Mouse (Mus musculus): ENCODE measurements around the gene Glcci1. TPM values are rescaled to one million over a fixed set of nuclear protein-coding genes. Genes with fewer than 3 reads are reported as not detected.

Gene Glcci1
- total and polyA plus RNA-seq, 2 experiments from 2014 or later: 5.1 to 11.1 TPM

DNA sequence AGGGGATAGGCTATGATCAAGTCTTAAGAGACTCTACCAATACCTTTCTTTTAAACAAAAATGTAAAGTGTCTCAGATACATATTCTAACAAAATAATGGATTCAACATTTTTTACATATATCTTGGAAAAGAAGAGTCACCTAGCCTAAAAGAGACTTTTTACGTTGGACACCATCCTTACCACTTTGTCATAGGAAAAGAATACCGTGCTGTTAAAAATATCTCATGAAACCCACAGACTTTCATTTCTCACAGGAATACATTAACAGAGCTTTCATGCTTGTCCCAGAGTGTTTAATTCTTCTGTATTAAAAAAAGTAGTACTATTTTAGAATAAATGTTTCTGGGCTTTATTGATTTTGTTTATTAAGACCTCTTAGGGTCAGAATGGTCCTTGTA lies 41.8 kb downstream of the Glcci1 start:
- 89% methylated on average over 2 of the region's 2 CpGs for WGBS
- Histone ChIP-seq H3K4me1 (ENCODE audit: insufficient read depth, low read length) (no peaks in the 10 kb centered on the region), H3K36me3 (ENCODE audit: insufficient read depth, low read length) (0 out of 2 replicates have a peak, but pooled peaks cover 3% of the 10 kb centered on the region), H3K4me2 (ENCODE audit: low read depth, low read length, poor library complexity, severe bottlenecking) (no peak overlapping the region), H3K27me3 (ENCODE audit: insufficient read depth, low read length) (no peaks in the 10 kb centered on the region), H3K9me3 (ENCODE audit: low read length) (no peaks in the 10 kb centered on the region), H3K27ac (ENCODE audit: low read depth, low read length) (no peak overlapping the region), H3K4me3 (ENCODE audit: low read depth, low read length) (no peak overlapping the region), H3K9ac (replicated peaks; ENCODE audit: low read length, poor library complexity, severe bottlenecking) (no peak overlapping the region)
- DNase-seq (ENCODE audit: low spot score) (no peak), ATAC-seq (ENCODE audit: low FRiP score) (no peak)
- TF ChIP-seq CTCF (IDR thresholded peaks at IDR 0.05): no peak

DNA sequence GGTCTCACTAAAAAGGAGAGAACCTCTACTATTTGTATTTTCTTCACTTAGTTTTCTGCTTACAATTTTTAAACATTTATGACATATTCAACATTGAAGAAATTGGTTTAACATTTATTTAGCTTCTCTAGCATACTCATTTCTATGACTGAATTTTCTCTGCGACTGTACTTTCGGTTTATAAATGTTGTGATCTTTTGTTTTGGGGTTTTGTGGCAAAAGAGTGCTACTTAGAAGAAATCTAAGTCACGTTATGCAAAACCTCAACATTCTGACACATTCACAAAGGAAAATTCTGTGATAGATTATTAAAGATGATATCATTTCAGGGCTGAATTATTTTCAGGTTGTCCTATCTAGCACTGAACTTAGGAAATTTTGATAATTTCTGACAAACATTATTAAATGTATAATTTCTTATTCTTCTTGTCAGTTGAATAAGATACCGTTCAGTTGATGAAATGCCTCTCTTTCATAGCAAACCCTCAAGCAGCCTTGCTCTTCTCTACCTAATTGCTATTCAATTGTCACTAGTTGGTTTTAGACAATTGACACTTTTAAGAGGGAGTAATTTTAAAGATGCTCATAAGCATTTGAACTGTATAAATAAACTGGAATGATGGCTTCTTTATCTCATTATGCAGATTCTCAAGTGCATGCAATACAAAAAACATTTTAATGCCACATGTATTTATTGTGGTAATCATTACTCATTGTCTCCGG lies 47.6 kb downstream of the Glcci1 start:
- 86% methylated on average over 5 of the region's 5 CpGs for WGBS

GRCm38 (mm10) chr6:8560682-8561081 lies 51.3 kb downstream of the Glcci1 start:
- no peak for TF ChIP-seq CTCF (IDR thresholded peaks at IDR 0.05)
- ATAC-seq (ENCODE audit: low FRiP score) (no peak), DNase-seq (ENCODE audit: low spot score) (no peak)
- 90% methylated on average over 2 of the region's 2 CpGs for WGBS
- H3K4me3 ChIP-seq (ENCODE audit: low read depth, low read length): no peak overlapping the region
- no peak overlapping the region for H3K9ac ChIP-seq (replicated peaks; ENCODE audit: low read length, poor library complexity, severe bottlenecking)
- no peak overlapping the region for H3K4me2 ChIP-seq (ENCODE audit: low read depth, low read length, poor library complexity, severe bottlenecking)
- no peaks in the 10 kb centered on the region for H3K27me3 ChIP-seq (ENCODE audit: insufficient read depth, low read length)
- H3K36me3 ChIP-seq (ENCODE audit: insufficient read depth, low read length): no peaks in the 10 kb centered on the region
- H3K27ac ChIP-seq (ENCODE audit: low read depth, low read length): no peak overlapping the region
- no peaks in the 10 kb centered on the region for H3K9me3 ChIP-seq (ENCODE audit: low read length)
- H3K4me1 ChIP-seq (ENCODE audit: insufficient read depth, low read length): no peaks in the 10 kb centered on the region

More for the DNA sequence above, 47.6 kb downstream of the Glcci1 start:
- ATAC-seq (ENCODE audit: low FRiP score) (no peak), DNase-seq (ENCODE audit: low spot score) (no peak)
- no peaks in the 10 kb centered on the region for H3K4me1 ChIP-seq (ENCODE audit: insufficient read depth, low read length)
- H3K36me3 ChIP-seq (ENCODE audit: insufficient read depth, low read length): 0 out of 2 replicates have a peak, but pooled peaks cover 3% of the 10 kb centered on the region
- no peaks in the 10 kb centered on the region for H3K27me3 ChIP-seq (ENCODE audit: insufficient read depth, low read length)
- no peak for TF ChIP-seq CTCF (IDR thresholded peaks at IDR 0.05)
- H3K4me2 ChIP-seq (ENCODE audit: low read depth, low read length, poor library complexity, severe bottlenecking): no peak overlapping the region
- no peak overlapping the region for H3K9ac ChIP-seq (replicated peaks; ENCODE audit: low read length, poor library complexity, severe bottlenecking)
- H3K27ac ChIP-seq (ENCODE audit: low read depth, low read length): no peak overlapping the region
- no peak overlapping the region for H3K4me3 ChIP-seq (ENCODE audit: low read depth, low read length)
- H3K9me3 ChIP-seq (ENCODE audit: low read length): no peaks in the 10 kb centered on the region

GRCm38 (mm10) chr6:8582377-8582776 lies 73.0 kb downstream of the Glcci1 start:
- Histone ChIP-seq H3K4me3 (ENCODE audit: low read depth, low read length) (no peak overlapping the region), H3K4me2 (ENCODE audit: low read depth, low read length, poor library complexity, severe bottlenecking) (no peak overlapping the region), H3K36me3 (ENCODE audit: insufficient read depth, low read length) (no peaks in the 10 kb centered on the region), H3K9me3 (ENCODE audit: low read length) (no peaks in the 10 kb centered on the region), H3K27me3 (ENCODE audit: insufficient read depth, low read length) (no peaks in the 10 kb centered on the region), H3K9ac (replicated peaks; ENCODE audit: low read length, poor library complexity, severe bottlenecking) (no peak overlapping the region), H3K27ac (ENCODE audit: low read depth, low read length) (no peak overlapping the region), H3K4me1 (ENCODE audit: insufficient read depth, low read length) (no peaks in the 10 kb centered on the region)
- ATAC-seq (ENCODE audit: low FRiP score): no peak
- no peak for TF ChIP-seq CTCF (IDR thresholded peaks at IDR 0.05)
- DNase-seq (ENCODE audit: low spot score): no peak
- 92% methylated on average over 9 of the region's 9 CpGs for WGBS

- Histone ChIP-seq H3K4me3 (ENCODE audit: low read depth, low read length) (no peak overlapping the region), H3K4me1 (ENCODE audit: insufficient read depth, low read length) (no peaks in the 10 kb centered on the region), H3K9ac (replicated peaks; ENCODE audit: low read length, poor library complexity, severe bottlenecking) (no peak overlapping the region), H3K9me3 (ENCODE audit: low read length) (no peaks in the 10 kb centered on the region), H3K27me3 (ENCODE audit: insufficient read depth, low read length) (no peaks in the 10 kb centered on the region), H3K36me3 (ENCODE audit: insufficient read depth, low read length) (no peaks in the 10 kb centered on the region), H3K27ac (ENCODE audit: low read depth, low read length) (no peak overlapping the region), H3K4me2 (ENCODE audit: low read depth, low read length, poor library complexity, severe bottlenecking) (no peak overlapping the region)
- no peak for DNase-seq (ENCODE audit: low spot score)
- 94% methylated on average over 3 of the region's 3 CpGs for WGBS
- TF ChIP-seq CTCF (IDR thresholded peaks at IDR 0.05): no peak
- no peak for ATAC-seq (ENCODE audit: low FRiP score)
Observed at GRCm38 (mm10) chr6:8583892-8584291, 74.5 kb downstream of the Glcci1 start.

DNA sequence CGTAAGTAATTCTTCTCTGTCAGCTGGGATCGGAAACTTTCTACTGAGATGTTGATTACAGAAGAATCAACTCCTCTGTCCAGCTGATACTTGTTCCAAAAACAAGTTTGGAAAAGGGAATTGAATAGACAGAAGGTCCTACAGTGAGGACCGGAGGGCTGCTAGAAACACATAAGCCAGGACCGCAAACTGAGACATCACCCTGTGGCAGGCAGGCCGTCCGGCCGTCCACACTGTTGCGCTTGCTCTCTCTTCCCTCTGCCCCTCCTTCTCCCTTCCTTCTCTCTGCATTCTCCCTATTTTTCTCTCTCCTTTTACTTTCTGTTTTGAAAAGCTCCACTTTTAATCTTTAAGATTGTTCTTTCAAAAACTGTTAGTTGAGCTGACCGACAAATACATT lies 82.3 kb downstream of the Glcci1 start:
- H3K27me3 ChIP-seq (ENCODE audit: insufficient read depth, low read length): no peaks in the 10 kb centered on the region
- no peak overlapping the region for H3K9ac ChIP-seq (replicated peaks; ENCODE audit: low read length, poor library complexity, severe bottlenecking)
- H3K9me3 ChIP-seq (ENCODE audit: low read length): no peaks in the 10 kb centered on the region
- no peaks in the 10 kb centered on the region for H3K4me1 ChIP-seq (ENCODE audit: insufficient read depth, low read length)
- 76% methylated on average over 9 of the region's 9 CpGs for WGBS
- DNase-seq (ENCODE audit: low spot score) (no peak), ATAC-seq (ENCODE audit: low FRiP score) (no peak)
- no peak for TF ChIP-seq CTCF (IDR thresholded peaks at IDR 0.05)
- no peaks in the 10 kb centered on the region for H3K36me3 ChIP-seq (ENCODE audit: insufficient read depth, low read length)
- no peak overlapping the region for H3K4me2 ChIP-seq (ENCODE audit: low read depth, low read length, poor library complexity, severe bottlenecking)
- no peak overlapping the region for H3K4me3 ChIP-seq (ENCODE audit: low read depth, low read length)
- no peak overlapping the region for H3K27ac ChIP-seq (ENCODE audit: low read depth, low read length)
